Mouse (Mus musculus): ENCODE results near the gene Gm20604. TPM values are rescaled to one million over a fixed set of nuclear protein-coding genes. Genes with fewer than 3 reads are reported as not detected.
A peak's percentile ranks its signal among the peaks of the same experiment; 100 is the strongest.

Gene Gm20604
- polyA plus RNA-seq, 1 experiment, result 31.3 TPM

DNA sequence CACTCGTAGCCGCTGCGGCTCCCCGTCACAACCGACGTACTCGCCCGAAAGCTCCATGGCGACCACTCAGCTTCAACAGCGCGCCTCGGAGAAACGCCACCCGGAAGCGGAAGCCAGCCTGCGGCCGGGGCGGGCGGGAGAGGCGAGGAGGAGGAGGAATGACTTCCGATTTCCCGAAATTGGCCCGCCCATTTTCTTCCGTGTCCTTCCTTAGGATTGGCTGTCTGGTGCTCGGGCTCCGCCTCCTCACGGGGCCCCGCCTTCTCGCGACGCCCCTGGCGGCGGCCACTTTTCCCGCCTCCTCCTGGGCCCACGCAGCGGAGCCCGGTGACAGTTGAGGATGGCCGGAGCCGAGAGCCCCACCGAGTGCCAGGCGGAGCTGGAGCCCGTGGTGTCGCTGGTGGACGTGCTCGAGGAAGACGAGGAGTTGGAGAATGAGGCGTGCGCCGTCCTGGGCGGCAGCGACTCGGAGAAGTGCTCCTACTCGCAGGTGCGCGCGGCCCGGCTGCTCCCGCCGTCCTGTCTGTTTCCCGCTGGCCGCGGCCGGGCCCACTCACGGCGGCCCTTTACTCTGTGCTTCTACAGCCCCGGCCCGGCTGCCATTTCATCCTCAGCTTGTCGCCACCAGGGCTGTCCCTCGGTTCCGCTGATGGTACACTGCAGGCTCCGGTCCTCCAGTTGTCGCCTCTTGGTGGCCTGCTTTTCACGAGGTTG lies 626 bp downstream of the Gm20604 start, which contains the start of the genes Gm28051, Gon7 and Ubr7:
Gm28051 (minus strand) TSS at position 77 of the 714 bp plus-strand sequence.
Gon7 (minus strand) TSS at position 115 of the 714 bp plus-strand sequence.
Ubr7 (plus strand) TSS at position 279 of the 714 bp plus-strand sequence.
- H3K4me3 ChIP-seq (ENCODE audit: control insufficient read depth, low read depth, low read length), result peak within 1 kb of the TSS; percentile 94
- H3K27me3 ChIP-seq (ENCODE audit: control insufficient read depth, insufficient read depth, low read length), result no peaks in the 10 kb centered on the region
- TF ChIP-seq CTCF (IDR thresholded peaks at IDR 0.05; ENCODE audit: control insufficient read depth, insufficient read depth, insufficient replicate concordance, low read depth, low read length) (no peak), POLR2A (IDR thresholded peaks at IDR 0.05; ENCODE audit: control insufficient read depth, low read depth, low read length) (peak; percentile 92)
- peaks cover 3% of the 10 kb centered on the region for H3K4me1 ChIP-seq (ENCODE audit: control insufficient read depth, insufficient read depth, low read length)
- peaks cover 6% of the 10 kb centered on the region for H3K36me3 ChIP-seq (ENCODE audit: control insufficient read depth, insufficient read depth, low read length)
- peak within 1 kb of the TSS; percentile 92 for H3K27ac ChIP-seq (ENCODE audit: control insufficient read depth, insufficient read depth, low read depth, low read length)

DNA sequence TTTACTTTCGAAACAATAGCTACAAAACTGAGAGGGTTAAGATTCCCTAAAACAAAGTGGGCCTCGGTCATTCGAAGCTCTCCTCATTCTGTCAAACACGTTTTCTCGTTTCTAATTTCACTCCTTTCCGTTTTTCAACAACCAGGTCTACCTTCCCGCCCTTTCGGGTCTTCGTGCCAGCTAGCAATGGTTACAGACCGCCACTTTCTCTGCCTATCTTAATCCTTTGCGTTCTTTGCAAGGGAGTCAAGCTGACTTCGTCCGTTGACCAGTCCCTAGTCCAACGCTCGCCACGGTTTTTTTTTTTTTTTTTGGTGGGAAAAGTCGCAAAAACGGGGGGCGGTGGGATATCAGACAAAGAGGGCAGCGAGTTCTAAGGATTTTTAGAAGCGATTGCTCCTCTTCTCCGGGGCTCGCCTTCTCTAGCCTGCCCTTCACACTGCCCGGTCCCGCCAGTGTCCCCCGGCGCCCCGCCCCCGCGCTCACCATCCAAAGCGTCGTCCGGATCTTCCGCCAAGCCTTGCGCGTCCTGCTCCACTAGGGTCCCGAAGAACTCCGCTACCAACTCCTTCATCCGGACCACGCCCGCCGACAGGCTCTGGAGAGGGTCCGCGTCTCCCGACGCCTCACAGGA lies 1.3 kb downstream of the Gm20604 start:
- peak overlapping the region; percentile 92 for H3K27ac ChIP-seq (ENCODE audit: control insufficient read depth, insufficient read depth, low read depth, low read length)
- H3K27me3 ChIP-seq (ENCODE audit: control insufficient read depth, insufficient read depth, low read length), result no peaks in the 10 kb centered on the region
- H3K36me3 ChIP-seq (ENCODE audit: control insufficient read depth, insufficient read depth, low read length), result peaks cover 6% of the 10 kb centered on the region
- TF ChIP-seq POLR2A (IDR thresholded peaks at IDR 0.05; ENCODE audit: control insufficient read depth, low read depth, low read length) (no peak), CTCF (IDR thresholded peaks at IDR 0.05; ENCODE audit: control insufficient read depth, insufficient read depth, insufficient replicate concordance, low read depth, low read length) (no peak)
- H3K4me1 ChIP-seq (ENCODE audit: control insufficient read depth, insufficient read depth, low read length), result peaks cover 3% of the 10 kb centered on the region
- H3K4me3 ChIP-seq (ENCODE audit: control insufficient read depth, low read depth, low read length), result peak overlapping the region; percentile 94

DNA sequence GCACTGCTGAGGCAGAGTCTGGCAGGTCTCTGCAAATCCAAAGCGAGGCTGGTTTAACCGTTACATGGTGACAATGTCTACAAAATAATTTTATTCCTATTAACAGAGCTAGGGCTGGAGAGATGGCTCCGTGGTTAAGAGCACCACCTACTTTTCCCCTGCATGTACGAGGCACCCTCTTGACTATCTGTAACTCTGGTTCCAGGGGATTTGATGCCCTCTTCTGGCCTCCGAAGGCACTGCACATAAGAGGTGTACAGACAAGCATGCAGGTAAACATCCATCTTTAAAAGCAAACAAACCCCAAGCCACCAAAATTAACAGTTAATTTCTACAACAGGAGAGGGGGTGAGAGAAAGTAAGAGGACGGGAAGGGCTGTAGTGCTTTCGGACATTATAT lies 2.2 kb downstream of the Gm20604 start:
- no peaks in the 10 kb centered on the region for H3K27me3 ChIP-seq (ENCODE audit: control insufficient read depth, insufficient read depth, low read length)
- TF ChIP-seq CTCF (IDR thresholded peaks at IDR 0.05; ENCODE audit: control insufficient read depth, insufficient read depth, insufficient replicate concordance, low read depth, low read length) (no peak), POLR2A (IDR thresholded peaks at IDR 0.05; ENCODE audit: control insufficient read depth, low read depth, low read length) (no peak)
- peak overlapping the region; percentile 92 for H3K27ac ChIP-seq (ENCODE audit: control insufficient read depth, insufficient read depth, low read depth, low read length)
- peaks cover 3% of the 10 kb centered on the region for H3K4me1 ChIP-seq (ENCODE audit: control insufficient read depth, insufficient read depth, low read length)
- peak overlapping the region; percentile 94 for H3K4me3 ChIP-seq (ENCODE audit: control insufficient read depth, low read depth, low read length)
- H3K36me3 ChIP-seq (ENCODE audit: control insufficient read depth, insufficient read depth, low read length), result peaks cover 6% of the 10 kb centered on the region

DNA sequence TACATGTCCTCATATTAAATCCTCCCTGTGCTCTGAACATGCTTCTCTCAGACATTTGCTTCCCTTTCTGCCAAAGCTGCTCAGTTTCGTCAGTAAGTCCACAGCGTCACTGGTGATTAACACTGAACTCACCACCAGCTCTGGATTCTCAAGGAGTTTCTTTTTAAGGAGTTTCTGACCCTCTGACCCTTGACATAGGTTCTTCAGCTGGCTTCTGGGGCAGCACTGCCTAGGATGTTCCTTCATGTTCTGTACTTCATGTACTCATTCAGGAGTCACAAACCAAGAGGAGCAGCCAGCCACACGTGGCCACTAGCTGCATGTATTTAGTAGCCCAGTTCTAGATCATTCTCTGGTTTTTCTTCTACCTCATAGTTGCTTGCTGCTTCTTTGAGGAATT lies 10.2 kb downstream of the Gm20604 start:
- 0 out of 2 replicates have a peak, but pooled peaks cover 3% of the 10 kb centered on the region for H3K4me1 ChIP-seq (ENCODE audit: control insufficient read depth, insufficient read depth, low read length)
- H3K27me3 ChIP-seq (ENCODE audit: control insufficient read depth, insufficient read depth, low read length), result no peaks in the 10 kb centered on the region
- H3K4me3 ChIP-seq (ENCODE audit: control insufficient read depth, low read depth, low read length), result no peak overlapping the region
- TF ChIP-seq CTCF (IDR thresholded peaks at IDR 0.05; ENCODE audit: control insufficient read depth, insufficient read depth, insufficient replicate concordance, low read depth, low read length), result no peak
- no peak for TF ChIP-seq POLR2A (IDR thresholded peaks at IDR 0.05; ENCODE audit: control insufficient read depth, low read depth, low read length)
- no peaks in the 10 kb centered on the region for H3K36me3 ChIP-seq (ENCODE audit: control insufficient read depth, insufficient read depth, low read length)
- no peak overlapping the region for H3K27ac ChIP-seq (ENCODE audit: control insufficient read depth, insufficient read depth, low read depth, low read length)

DNA sequence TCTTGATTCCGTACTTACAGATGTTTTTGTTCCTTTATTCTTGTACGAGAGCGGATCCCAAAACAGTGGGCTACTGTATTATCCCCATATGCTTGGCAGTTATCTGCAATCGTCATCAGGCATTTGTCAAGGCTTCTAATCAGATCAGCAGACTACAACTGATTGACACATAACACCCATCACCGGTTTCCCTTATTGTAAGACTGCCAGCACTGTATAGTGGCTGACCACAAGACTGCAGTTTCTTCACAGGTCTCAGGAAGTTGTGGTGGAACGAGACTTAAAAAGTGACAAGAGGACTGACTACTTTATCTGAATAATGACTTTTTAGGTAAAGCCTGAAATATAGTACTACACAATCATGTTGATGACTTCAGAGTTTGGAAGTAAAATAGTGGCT lies 13.6 kb downstream of the Gm20604 start:
- no peaks in the 10 kb centered on the region for H3K27me3 ChIP-seq (ENCODE audit: control insufficient read depth, insufficient read depth, low read length)
- TF ChIP-seq POLR2A (IDR thresholded peaks at IDR 0.05; ENCODE audit: control insufficient read depth, low read depth, low read length), result no peak
- TF ChIP-seq CTCF (IDR thresholded peaks at IDR 0.05; ENCODE audit: control insufficient read depth, insufficient read depth, insufficient replicate concordance, low read depth, low read length), result no peak
- peaks cover 7% of the 10 kb centered on the region; the same call in 1 of the 2 replicates for H3K4me1 ChIP-seq (ENCODE audit: control insufficient read depth, insufficient read depth, low read length)
- H3K27ac ChIP-seq (ENCODE audit: control insufficient read depth, insufficient read depth, low read depth, low read length), result no peak overlapping the region; the same call in 1 of the 2 replicates
- H3K4me3 ChIP-seq (ENCODE audit: control insufficient read depth, low read depth, low read length), result peak overlapping the region; percentile 44
- H3K36me3 ChIP-seq (ENCODE audit: control insufficient read depth, insufficient read depth, low read length), result no peaks in the 10 kb centered on the region

DNA sequence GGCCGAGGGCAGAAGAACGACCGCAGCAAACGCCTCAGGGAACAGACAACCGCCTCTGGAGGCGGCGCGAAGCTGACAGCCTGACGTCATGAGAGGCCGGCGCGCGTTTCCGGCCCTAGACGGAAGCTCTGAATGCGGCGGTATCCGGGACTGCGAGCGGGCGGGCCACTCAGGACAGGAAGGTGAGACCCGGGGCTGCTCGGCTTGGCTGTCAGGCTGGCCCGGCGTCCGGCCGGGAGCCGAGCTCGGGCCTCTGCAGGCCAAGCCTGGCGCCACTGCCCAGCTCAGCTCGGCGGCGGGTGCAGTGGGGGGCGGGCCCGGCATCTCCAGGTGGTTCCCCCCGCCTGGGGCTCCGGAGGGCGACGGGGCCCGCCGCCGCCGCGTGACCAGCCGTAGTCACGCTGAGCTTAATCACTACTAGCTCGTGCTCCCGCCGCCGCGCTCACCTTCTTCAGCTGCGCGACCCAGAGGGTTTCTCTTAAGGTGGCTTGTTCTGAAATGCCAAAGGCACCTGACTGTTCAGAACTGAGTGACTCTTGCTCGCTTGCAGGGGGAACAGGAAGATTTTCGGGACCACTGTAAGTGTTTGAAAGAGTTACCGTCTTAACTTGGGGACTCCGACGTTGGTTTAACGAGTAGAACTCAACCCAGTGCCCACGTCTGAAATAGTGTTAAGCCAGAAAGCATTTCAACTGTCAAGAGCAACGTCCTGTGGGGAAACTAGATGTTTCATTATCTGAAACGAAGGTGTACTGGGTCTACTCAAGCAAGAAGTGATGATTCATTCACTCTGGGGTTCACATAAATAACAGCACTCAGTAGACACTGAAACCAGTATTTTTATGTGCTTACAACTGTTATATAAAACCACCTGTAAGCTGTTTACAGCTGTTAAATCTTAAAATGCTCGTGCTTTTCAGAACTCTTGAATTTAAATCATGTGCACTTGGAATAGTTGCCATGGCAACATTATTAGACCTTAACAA lies 14.6 kb downstream of the Gm20604 start, which contains the start of the genes Moap1 and Tmem251:
Moap1 (minus strand) TSS at position 73 of the 986 bp plus-strand sequence.
Tmem251 (plus strand) TSS at position 174 of the 986 bp plus-strand sequence.
- TF ChIP-seq CTCF (IDR thresholded peaks at IDR 0.05; ENCODE audit: control insufficient read depth, insufficient read depth, insufficient replicate concordance, low read depth, low read length) (no peak), POLR2A (IDR thresholded peaks at IDR 0.05; ENCODE audit: control insufficient read depth, low read depth, low read length) (peak; percentile 93)
- no peaks in the 10 kb centered on the region for H3K36me3 ChIP-seq (ENCODE audit: control insufficient read depth, insufficient read depth, low read length)
- H3K4me3 ChIP-seq (ENCODE audit: control insufficient read depth, low read depth, low read length), result peak within 1 kb of the TSS; percentile 94

More for the DNA sequence above, 14.6 kb downstream of the Gm20604 start, which contains the start of the genes Moap1 and Tmem251:
- Histone ChIP-seq H3K4me1 (ENCODE audit: control insufficient read depth, insufficient read depth, low read length) (peaks cover 7% of the 10 kb centered on the region; the same call in 1 of the 2 replicates), H3K27me3 (ENCODE audit: control insufficient read depth, insufficient read depth, low read length) (no peaks in the 10 kb centered on the region), H3K27ac (ENCODE audit: control insufficient read depth, insufficient read depth, low read depth, low read length) (peak within 1 kb of the TSS; percentile 96)
